Mouse (Mus musculus): ENCODE results near the gene Tnni3.

The Tnni3 gene

DNA sequence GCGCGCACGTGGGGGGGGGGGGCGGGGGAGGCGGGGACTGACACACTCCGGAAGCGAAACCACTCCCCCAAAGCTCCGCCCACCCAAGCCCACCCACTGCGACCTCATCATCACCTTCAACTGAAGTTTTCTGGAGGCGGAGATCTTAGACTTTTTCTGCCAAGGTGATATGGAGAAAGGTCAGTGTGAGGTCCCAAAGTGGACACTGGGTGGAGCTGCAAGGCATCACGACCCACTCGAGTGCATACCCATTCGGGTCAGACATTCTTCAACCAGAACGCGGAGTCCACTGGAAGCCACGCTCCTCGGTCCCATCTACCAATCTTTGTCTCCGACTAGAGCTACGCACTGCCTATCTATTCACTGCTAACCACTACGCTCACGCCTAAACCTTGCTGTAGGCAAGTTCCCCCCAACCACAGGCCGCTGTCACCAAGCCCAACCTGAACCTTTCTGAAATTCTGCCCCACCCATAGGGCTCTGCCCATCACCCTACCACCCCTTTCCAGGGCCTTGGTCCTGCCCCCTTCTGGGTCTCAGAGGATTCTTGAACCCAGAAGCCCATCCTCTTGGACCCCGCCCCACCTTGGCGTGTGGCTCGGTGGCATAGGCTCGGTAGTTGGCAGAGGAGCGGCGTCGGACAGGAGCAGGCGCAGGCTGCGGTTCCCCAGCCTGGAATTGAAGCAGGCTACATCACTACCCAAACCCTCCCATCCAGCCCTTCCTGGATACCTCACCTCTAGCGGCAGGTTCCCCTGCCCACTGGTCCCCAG, 2.6 kb downstream of the Tnni3 start:
- DNase-seq (ENCODE audit: low read depth, low spot score): no peak

DNA sequence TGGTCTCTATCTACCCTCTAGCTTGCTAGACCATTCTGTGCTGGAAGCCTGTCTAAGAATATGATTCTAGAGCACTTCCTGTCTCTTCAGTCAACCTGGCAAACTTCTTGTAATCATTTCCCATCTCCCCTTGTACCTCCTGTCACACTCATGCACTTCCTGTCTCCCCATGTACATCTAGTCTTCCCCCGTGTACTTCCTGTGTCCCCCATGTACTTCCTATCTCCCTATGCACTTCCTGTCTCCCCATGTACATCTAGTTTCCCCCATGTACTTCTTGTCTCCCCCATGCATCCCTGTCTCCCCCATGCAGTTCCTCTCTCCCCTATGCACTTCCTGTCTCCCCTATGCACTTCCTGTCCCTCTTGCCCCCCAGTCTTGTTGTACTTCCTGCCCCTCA, 5.5 kb downstream of the Tnni3 start:
- no peak for DNase-seq (ENCODE audit: low read depth, low spot score)

DNA sequence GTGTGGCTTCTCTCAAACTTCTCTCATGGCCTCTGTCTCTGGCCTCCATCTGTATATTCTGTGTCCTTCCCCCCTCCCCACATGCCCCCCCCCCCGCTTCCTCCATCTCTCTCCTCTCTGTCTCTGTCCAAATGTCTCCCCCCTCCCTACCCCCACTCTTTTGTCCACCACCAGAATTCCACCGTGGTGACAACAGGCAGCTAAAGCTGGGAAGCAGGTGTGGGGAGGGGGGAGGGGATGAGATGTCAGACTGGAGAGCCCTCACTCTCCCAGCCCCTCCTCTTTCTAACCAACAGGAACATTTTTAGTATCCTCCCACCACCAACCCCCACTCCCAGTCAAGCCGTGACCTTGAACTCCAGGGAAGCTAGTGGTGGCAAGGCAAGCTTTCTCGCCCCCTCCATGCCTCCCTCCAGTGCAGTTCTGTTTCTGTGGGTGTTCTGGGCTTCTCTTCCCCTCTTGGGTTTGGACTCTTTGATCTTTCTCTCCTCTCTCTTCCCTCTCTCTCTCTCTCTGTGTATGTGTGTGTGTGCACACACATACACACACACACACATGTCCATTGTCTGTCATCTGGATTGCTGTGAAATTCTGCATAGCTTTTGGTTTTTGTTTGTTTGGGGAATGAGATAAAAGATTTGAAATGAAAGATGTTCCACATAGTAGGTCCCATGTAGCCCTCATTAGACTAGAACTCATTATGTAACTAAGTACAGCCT, 7.5 kb downstream of the Tnni3 start, which contains the start of gene Tnnt1:
Gene Tnnt1, minus strand, starts transcription at position 51 of the 719 bp plus-strand sequence.
- DNase-seq (ENCODE audit: low read depth, low spot score): no peak

DNA sequence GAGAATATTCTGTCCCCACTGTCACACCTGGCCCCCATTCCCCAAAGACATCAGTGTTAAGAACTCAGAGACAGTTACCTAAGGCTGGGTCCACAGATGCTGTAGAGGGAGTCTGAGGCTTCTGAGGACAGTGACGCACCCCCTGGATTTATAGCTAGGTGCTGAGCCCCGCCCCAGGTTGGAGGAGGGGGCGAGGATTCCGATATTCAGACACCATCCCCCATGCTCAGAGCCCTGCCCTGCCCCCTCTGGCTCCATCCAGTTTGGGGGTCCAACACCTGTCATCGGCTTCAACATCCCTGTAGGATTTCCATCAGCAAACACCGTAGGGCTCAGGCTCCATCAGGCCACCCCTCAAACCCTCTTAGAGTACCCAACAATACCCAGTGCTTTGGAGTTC, 8.2 kb downstream of the Tnni3 start:
- no peak for DNase-seq (ENCODE audit: low read depth, low spot score)

DNA sequence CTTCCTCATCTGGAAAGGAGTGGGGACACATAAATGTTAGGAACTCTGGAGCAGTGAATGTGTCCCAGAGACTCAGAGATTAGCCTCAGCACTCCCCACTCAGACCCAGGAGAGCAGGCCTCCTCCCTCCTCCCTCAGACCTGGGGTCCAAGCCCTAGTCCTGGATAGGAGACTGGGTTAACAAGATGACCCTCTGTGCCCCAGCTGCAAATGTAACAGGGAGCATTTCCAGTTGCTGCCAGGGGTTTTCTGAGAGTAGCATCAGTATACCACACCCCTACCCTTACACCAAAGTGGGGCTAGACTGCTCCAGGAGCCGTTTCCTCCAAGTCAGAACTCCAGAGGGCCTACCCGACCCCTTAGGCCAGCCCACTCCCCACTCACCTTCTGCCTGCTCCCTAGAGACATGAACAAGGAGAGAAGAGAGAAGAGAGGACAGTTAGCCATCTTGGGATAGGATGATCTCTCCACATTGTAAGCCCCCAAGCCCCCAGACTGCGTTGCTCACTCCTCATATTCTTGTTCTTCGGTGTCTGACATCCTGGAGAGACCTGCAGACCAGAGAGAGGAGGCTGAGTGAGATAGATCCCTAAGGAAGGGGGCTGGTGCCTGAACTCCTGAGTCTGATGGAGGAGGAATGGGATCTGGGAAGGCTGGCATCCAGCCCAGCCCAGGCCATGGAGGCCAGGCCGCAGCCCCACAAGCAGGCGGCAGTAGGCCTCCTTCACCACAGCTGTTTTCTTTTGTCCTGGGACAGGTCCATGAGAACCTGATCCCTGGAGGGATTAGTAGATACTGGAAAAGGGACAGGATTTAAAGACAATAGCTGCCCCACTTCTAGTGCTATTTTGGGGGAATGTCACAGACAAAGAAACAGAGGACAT, 10.0 kb downstream of the Tnni3 start:
- DNase-seq (ENCODE audit: low read depth, low spot score): no peak

DNA sequence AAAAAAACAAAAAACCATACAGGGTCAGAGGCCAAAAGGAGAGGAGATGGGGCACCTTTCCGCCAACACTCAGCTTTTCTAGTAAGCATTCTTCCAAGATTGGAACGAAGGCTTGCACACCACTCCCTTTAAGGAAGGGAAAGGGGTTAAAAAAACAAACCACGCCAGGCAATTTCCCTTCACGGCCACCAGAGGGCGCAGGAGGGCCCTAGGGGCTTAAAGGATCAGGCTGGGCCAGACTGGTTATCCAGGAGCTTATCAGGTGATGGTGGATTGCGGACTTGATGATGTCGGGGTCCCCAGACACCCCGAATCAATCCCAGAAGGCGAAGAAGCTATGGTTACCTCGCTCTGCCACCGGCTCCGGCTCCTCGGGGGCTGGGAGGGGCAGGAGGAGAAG, 10.8 kb downstream of the Tnni3 start:
- DNase-seq (ENCODE audit: low read depth, low spot score): peak; percentile 72

DNA sequence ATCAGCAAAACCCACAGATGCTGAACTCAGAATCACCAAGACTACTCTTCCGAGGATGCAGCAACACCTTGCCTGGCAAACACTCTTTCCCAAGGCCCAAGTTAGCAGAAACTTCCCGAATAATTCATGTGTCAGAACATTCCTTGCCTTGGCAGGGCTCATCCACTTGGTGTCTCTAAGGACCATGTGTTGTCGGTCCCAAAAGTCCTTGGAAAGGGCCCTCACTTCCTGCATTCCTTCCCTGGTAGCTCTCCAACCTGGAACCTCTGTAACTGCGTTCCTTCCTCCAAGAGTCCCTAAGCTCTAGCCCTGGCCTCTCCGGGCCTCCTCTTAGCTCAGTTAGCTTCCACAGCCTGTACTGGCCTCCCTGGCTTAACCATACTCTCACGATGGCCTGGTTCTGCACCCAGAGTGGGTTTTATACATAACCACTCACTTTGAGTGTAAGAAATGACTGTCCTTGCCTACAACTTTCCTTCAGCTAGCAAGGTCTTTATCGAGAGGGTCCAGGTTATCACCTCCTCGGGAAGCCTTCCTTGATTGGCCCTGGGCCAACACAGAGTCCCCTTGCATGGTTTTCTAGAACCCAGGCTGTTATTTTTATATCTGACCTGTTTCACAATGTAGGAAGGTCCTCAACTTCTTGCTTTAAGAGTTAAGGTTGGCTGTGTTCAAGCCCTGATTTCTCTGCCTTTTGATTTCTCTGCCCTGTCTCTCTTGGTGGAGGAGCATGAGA, 12.4 kb downstream of the Tnni3 start:
- no peak for DNase-seq (ENCODE audit: low read depth, low spot score)

DNA sequence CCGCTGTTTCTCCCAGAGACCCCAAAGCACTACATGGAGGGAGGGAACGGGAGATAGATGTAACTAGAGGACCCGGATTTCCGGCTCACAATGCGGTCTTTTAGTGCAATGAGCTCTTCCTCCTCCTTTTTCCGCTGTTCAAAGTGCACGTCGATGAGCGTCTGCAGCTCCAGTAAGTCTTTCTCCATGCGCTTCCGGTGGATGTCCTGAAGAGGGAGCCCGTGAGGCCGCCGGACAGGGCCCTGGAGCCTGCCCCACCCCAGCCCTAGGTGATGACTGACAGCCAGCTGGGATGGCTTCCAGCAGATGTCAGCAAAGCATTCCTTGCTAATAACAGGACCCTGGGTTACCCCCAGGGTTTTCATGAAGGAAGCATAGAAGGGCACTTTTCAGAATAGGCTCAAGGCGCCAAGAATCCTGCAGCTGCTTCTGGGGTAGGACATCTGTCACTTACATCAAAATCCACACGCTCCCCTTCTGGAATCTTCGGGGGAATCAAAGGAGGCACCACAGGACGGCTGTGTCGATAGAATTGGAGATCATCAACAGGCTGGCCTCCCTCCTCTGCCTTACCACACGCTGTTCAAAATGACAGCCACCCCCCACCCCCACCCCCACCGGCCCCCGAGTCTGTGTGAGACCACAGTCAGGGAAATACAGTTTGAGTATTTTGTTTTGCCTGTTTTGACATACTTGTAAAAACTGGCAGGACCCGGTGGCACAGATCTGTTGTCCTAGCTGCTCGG, 14.0 kb downstream of the Tnni3 start:
- peak; percentile 77 for DNase-seq (ENCODE audit: low read depth, low spot score)

DNA sequence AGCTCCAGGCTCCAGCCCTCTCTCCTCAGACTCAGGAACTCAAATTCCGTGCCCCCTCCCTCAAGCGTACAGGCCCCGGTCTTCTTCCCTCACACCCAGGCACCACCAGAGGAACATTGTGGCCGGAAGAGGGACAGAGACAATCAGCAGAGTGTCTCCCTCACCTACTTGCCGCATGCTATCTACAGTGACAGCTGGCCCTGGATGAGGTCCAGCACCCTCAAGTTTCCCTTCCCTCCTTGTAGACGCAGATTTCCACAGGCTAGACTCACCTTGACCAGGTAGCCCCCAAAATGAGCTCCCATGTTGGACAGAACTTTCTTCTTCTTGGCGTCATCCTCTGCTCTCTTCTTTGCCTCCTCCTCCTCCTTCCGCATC, 15.3 kb downstream of the Tnni3 start:
- DNase-seq (ENCODE audit: low read depth, low spot score): no peak

DNA sequence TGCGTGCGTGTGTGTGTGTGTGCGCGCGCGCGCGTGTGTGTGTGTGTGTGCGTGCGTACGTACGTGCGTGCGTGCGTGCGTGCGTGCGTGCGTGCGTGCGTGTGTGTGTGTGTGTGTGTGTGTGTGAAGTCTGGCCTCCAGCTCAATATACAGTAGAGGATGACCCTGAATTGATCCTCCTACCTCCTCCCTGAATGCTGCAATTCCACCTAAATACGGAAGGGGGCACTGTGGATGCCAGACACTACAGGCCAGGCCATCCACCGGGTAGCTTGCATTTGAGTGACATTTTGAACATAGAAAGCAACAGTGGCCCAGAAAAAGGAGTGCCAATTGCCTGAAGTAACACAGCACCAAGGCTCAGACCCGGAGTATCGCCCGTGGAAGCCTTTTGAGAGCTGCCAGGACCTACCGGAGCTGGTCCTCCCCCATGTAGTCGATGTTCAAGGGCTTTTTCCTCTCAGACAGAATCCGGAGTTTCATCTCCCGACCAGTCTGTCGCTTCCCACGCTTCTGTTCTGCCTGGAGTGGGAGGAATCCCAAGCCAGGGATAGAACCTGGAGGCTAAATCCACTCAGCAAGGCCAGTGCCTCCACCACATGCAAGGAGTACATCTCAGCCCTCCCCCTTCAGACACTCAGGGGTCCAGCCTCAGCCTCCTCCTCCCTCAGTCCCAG, 15.8 kb downstream of the Tnni3 start:
- no peak for DNase-seq (ENCODE audit: low read depth, low spot score)

DNA sequence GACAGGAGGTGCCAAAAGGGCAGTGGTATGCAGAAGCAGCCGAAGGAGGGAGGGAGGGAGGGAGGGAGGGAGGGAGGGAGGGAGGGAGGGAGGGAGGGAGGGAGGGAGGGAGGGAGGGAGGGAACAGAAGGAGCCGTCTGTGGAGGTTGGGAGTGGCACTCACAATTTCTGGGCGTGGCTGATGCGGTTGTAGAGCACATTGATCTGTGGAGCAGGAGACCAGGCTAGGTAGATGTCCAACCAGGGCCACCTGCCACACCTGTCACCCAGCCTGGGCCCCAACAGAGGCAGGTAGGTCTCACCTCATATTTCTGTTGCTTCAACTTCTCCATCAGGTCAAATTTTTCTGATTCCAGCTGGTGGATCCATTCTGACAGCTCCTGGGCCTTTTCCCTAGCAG, 16.8 kb downstream of the Tnni3 start:
- DNase-seq (ENCODE audit: low read depth, low spot score): no peak

DNA sequence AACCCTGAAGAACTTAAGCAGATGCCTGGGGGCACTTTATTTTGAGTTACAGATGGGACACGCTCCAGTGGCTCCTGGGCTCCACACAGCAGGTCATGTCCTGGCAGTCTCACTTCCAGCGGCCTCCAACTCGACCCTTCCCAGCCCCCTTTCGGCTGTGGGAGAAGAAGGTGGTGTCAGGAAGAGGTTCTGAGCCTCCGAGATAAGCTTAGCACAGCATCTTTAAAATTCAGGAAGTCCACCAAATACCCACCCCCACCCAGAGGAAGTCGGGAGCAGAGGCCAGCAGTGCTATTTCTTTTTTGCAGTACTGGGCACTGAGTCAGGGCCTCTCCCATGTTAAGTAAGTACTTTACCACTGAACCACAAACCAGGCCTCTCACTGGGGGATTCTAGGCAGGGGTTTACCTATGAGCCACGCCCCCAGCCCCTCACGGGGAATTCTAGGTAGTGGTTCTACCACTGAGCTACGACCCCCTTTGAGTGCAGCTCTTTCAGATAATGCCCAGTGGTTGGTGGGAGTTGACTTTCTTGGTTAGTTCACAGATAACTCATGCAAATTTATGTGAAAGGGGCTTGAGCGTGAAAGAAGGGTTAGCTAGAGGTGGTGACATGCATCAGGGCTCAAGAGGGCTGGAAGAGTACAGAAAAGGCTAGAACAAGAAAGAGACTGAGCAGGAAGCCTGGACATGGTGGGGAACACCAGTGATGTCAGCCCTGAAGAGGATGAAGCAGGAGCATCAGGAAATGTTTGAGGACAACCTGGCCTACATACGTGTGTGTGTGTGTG, 19.2 kb downstream of the Tnni3 start:
- DNase-seq (ENCODE audit: low read depth, low spot score): no peak

DNA sequence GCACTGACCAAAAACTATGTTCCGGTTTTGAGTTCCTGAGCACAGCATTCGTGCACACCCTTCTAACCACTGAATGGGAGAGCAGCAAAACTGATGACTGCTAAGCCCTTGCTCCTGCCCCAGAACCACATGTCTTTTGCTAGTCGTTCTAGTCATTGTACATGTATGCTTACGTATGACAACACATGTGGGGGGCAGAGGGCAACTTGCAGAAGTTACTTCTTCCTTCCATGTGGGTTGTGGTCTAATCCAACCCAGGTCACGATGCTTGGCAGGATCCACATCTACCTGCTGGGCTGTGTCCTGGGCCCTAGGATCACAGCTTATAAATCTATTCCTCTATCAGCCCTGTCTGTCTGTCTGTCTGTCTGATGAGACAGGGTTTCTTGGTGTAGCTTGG, 20.2 kb downstream of the Tnni3 start:
- no peak for DNase-seq (ENCODE audit: low read depth, low spot score)

DNA sequence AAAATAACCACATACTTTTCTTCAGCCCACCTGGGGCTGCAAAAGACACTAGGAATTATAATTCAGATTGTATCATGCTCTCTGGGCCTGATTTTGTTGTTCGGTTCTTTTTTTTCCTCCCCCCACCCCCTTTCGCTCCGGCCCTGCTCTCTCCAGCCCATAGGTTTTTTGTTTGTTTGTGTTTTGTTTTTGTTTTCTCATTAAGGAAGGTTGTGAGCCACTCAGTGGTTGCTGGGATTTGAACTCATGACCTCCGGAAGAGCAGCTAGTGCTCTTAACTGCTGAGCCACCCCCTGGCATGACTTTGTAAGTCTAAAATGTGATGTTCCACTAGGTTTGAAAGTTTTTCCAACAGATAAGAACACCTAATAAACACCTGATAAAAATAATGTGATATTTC, 20.9 kb downstream of the Tnni3 start:
- DNase-seq (ENCODE audit: low read depth, low spot score): no peak

DNA sequence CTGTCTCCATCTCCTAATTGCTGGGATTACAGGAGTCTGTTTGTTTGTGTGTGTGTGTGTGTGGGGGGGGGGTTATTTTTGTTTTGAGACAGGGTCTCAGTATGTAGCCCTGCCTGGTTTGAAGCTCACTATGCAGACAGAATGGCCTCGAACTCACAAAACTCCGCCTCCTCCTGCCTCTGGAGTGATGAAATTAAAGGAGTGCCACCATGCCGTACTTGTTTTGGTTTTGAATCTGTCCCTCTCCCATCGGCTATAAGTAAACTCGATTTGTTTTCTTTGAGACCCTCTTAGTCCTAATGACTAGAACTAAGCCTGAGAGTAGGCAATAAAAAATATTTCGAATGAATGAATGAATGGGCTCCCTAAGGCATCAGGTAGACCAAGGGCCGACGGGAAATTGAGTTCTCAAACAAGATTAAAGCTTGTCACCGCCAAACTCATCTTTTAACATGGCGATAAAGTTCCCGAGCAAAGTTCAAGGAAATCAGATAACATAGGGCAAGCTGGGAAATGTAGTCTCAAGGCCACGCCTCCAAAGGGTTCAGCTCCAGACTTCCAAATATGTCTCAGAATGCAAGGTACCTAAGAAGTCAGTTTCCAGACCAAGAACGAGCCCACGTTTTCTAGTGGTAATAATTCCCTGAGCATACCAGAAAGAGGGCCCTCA, 21.5 kb downstream of the Tnni3 start:
- DNase-seq (ENCODE audit: low read depth, low spot score): no peak

DNA sequence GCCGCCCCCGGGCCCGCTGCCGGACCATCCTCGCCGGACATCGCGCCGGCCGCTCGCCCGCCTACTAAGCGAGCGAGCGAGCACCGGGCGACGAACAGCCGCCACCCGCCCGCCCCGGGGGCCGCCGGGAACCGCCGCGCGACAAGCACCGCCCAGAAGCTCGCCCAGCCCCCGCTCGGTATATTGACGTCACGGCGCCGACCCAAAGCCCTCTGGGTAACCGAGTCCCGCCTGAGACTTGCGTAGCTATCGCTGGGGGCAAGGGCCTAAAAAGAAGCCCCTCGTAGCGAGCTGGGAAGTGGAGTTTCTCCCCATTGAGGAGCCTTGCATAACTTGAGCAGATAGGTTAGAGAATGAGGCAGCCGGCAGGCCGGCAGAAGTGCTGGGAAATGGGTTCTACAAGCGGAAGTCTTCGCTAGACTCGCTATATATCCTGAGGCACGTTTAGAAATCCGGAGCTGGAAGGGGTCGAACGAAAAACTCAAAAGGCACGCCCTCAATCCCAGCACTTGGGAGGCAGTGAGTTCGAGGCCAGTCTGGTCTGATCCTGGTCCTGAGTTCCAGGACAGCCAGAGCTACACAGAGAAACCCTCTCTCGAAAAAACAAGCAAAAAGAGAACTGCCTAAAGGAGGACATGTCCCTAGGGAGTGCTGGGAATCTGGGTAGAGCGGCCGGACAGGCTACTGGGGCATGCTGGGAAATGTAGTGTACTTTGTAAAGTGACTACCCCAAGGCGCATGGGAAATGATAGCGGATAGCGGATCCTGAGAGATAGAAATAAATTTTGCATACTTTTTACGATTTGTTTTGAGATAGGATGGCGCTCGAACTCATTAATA, 22.3 kb downstream of the Tnni3 start, which contains the start of gene Ppp1r12c:
Gene Ppp1r12c, minus strand, starts transcription at position 123 of the 840 bp plus-strand sequence.
- peak; percentile 87 for DNase-seq (ENCODE audit: low read depth, low spot score)

DNA sequence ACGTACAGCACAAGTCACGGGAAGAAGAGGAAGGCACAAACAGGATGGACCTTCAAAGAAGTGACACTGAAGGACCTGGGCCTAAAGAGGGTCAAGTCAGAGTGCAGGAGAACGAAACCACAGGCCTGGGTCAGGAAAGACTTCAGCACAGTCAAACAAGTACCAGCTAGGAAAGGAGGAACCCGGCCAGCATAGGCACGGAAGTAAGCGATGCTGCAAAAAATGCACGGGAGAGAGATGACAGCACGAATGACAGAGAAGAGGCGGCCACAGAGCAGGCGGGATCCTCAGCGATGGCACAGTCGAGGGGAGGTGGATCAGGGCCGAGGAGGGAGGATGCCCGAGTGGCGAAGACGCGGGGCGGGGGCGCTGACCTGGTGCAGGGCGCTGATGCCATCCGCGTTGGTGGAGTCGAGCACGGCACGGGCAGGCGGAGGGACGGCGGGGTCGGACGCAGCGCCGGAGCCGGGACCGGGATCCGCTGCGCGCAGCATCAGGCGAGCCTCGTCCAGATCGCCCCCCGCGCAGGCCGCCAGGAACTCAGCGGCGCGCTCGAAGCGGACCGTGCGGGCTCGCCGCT, 23.0 kb downstream of the Tnni3 start:
- DNase-seq (ENCODE audit: low read depth, low spot score): no peak

DNA sequence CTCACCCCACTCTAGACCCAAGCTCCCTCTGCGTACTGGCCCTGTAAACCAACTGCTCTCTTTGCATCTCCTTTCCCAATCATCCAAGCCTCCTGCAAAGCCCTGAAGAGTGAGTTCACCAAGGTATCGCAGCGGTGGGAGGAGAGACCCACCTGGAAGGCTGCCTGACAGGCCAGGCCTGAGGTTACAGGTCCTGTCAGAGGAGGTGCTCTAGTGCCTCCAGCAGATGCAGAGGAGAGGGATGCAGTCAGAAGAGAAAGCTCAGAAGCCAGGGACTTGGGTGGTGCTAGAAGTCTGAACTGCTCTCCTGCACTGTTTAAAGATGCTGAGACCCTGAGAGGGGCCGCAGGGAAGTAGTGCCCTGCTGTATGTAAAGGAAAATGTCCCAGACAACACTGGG, 25.0 kb downstream of the Tnni3 start:
- DNase-seq (ENCODE audit: low read depth, low spot score): no peak
